Mouse (Mus musculus) thymus, adult 2 months (tissue): ENCODE measurements around the gene Kalrn.

Source experiments
- CTCF ChIP-seq: fragments of 200-500 bp; IDR thresholded peaks from 2 replicates; pipeline ENCODE4 v1.5.1; 2012; ENCODE audit warnings: mild to moderate bottlenecking, control low read depth, low read length, moderate library complexity, borderline replicate concordance; ENCODE audit not compliant: control insufficient read depth, poor library complexity, insufficient read depth; ENCODE audit errors: extremely low read depth
- POLR2A ChIP-seq: fragments of 200-500 bp; IDR thresholded peaks from 2 replicates; pipeline ENCODE4 v1.6.1; 2012; ENCODE audit warnings: mild to moderate bottlenecking, low read length, control low read depth, moderate library complexity; ENCODE audit not compliant: control insufficient read depth, poor library complexity, insufficient read depth; ENCODE audit errors: extremely low read depth

- no peak for TF ChIP-seq CTCF
- no peak for TF ChIP-seq POLR2A
These were observed 28.6 kb upstream of the Kalrn start for GRCm38 (mm10) chr16:34601954-34602353.
